Mouse (Mus musculus) G1E (cell line): ENCODE measurements around the gene Gm20716.

Experiments
- CTCF ChIP-seq: IDR thresholded peaks from 2 replicates; pipeline ENCODE4 v1.5.1; 2012; ENCODE audit warnings: low read depth, low read length, inconsistent platforms, mixed read lengths
- GATA1 ChIP-seq: IDR thresholded peaks from 2 replicates; pipeline ENCODE4 v1.6.1; 2012; ENCODE audit warnings: borderline replicate concordance, low read length, inconsistent platforms, mixed read lengths

GRCm38 (mm10) chr2:168230026-168230728 is at the start of gene Gm20716, which contains the start of the genes Dpm1 and Mocs3:
- TF ChIP-seq GATA1 = no peak
- TF ChIP-seq CTCF = no peak
